Mouse (Mus musculus) heart, embryonic 16.5 days (tissue): ENCODE results near the gene Pinlyp. TPM values are rescaled to one million over a fixed set of nuclear protein-coding genes. Genes with fewer than 3 reads are reported as not detected.
A peak's percentile ranks its signal among the peaks of the same experiment; 100 is the strongest.

Experiments used
- ATAC-seq: fragments of 200-750 bp; cut with Nextera tagmentation; replicated peaks from 2 replicates; pipeline ENCODE4 v1.8.0; 2017; ENCODE audit warnings: moderate number of reproducible peaks; ENCODE audit not compliant: insufficient read depth, low FRiP score; ENCODE audit errors: extremely low read depth
- H3K27ac ChIP-seq: fragments of 300-500 bp; sonication (generic); 2 replicates; pipeline ENCODE4 v1.5.1; 2014; ENCODE audit warnings: mild to moderate bottlenecking, low read length, control low read depth, moderate library complexity
- H3K27me3 ChIP-seq: fragments of 300-500 bp; sonication (generic); 2 replicates; pipeline ENCODE4 v1.6.1; 2014; ENCODE audit warnings: low read length, mixed read lengths; ENCODE audit not compliant: control insufficient read depth, insufficient read depth
- H3K36me3 ChIP-seq: fragments of 300-500 bp; sonication (generic); 2 replicates; pipeline ENCODE4 v1.6.1; 2014; ENCODE audit not compliant: control insufficient read depth, insufficient read depth
- H3K4me1 ChIP-seq: fragments of 300-500 bp; sonication (generic); 2 replicates; pipeline ENCODE4 v1.6.1; 2014; ENCODE audit warnings: low read length, mixed read lengths; ENCODE audit not compliant: control insufficient read depth, insufficient read depth
- H3K4me2 ChIP-seq: fragments of 300-500 bp; sonication (generic); 2 replicates; pipeline ENCODE4 v1.6.1; 2014; ENCODE audit warnings: low read depth, mild to moderate bottlenecking, control low read depth, low read length
- H3K4me3 ChIP-seq: fragments of 300-500 bp; sonication (generic); 2 replicates; pipeline ENCODE4 v1.5.1; 2014; ENCODE audit warnings: mild to moderate bottlenecking, control low read depth, low read length
- H3K9ac ChIP-seq: fragments of 300-500 bp; sonication (generic); 2 replicates; pipeline ENCODE4 v1.6.1; 2014; ENCODE audit warnings: low read length, control low read depth
- H3K9me3 ChIP-seq: fragments of 300-500 bp; sonication (generic); replicated peaks from 2 replicates; pipeline ENCODE4 v1.6.1; 2016; ENCODE audit warnings: low read length; ENCODE audit not compliant: control insufficient read depth
- WGBS: fragments of 180-500 bp; shearing (Covaris S2); extraction: QIAGEN DNeasy Blood & Tissue Kit; methylation state at CpG from one replicate; pipeline ENCODE4 v1.1.7; 2014; 5-methylcytosine and 5-hydroxymethylcytosine counted together
- polyA plus RNA-seq: library from polyadenylated mRNA; unstranded; fragments of >200 nt; fragmentation: Nextera tagmentation; extraction: Ambion mirVana; gene quantifications from 2 replicates; pipeline ENCODE4 v1.2.1, GENCODE M21; 2015

Gene Pinlyp
- polyA plus RNA-seq, 1 experiment from 2014 or later, result 0.17 TPM

DNA sequence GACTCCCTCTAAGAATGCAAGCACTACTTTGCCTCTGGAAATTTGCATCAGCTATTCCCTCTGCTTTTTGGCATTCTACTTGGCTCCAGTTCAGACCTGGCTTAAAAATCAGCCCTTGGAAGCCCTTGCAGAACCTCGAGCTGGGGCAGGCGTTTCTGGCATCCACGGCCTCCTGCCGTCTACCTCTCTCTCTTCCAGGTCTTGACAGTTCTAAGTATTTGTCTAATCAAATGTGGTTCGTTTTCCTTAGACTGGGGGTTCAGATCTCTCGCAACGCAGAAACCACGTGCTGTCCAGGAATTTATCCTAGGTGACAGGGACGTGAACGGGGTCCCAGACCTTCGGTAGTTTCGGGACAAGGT, 39.5 kb downstream of the Pinlyp start:
- WGBS, result 2% methylated on average over 12 of the region's 12 CpGs
- no peaks in the 10 kb centered on the region for H3K36me3 ChIP-seq
- H3K4me3 ChIP-seq, result peak overlapping the region; percentile 74
- H3K4me1 ChIP-seq, result peaks cover 27% of the 10 kb centered on the region
- H3K27ac ChIP-seq, result peak overlapping the region; percentile 99
- H3K27me3 ChIP-seq, result peaks cover 21% of the 10 kb centered on the region
- H3K9me3 ChIP-seq, result no peaks in the 10 kb centered on the region
- ATAC-seq, result peak; percentile 34
- H3K4me2 ChIP-seq, result peak overlapping the region; percentile 84
- peak overlapping the region; percentile 94 for H3K9ac ChIP-seq

DNA sequence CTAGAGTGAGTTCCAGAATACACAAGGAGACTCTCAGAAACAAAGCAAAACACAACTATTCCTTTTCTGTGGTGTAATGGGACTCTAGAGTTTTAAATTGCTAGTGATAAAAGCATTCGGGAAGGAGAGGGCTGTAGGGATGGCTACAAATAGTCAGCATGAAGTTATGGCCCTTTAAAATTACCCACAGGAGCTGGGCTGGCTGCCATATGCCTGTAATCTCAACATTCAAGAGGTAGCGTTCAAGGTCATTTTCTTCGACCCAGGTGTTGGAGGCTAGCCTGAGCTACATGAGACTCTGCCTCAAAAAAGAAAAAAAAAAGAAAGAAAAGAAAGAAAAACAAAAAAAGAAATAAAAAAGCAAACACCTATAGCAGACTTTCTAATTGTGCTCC, 39.9 kb downstream of the Pinlyp start:
- Histone ChIP-seq H3K27ac (peak overlapping the region; percentile 99), H3K4me2 (peak overlapping the region; percentile 84), H3K4me3 (peak overlapping the region; percentile 74), H3K4me1 (peaks cover 27% of the 10 kb centered on the region), H3K9ac (peak overlapping the region; percentile 10), H3K36me3 (no peaks in the 10 kb centered on the region), H3K9me3 (peaks cover 1% of the 10 kb centered on the region; the same call in 1 of the 2 replicates), H3K27me3 (peaks cover 23% of the 10 kb centered on the region)
- ATAC-seq, result no peak
- 9% methylated on average over 3 of the region's 3 CpGs for WGBS

DNA sequence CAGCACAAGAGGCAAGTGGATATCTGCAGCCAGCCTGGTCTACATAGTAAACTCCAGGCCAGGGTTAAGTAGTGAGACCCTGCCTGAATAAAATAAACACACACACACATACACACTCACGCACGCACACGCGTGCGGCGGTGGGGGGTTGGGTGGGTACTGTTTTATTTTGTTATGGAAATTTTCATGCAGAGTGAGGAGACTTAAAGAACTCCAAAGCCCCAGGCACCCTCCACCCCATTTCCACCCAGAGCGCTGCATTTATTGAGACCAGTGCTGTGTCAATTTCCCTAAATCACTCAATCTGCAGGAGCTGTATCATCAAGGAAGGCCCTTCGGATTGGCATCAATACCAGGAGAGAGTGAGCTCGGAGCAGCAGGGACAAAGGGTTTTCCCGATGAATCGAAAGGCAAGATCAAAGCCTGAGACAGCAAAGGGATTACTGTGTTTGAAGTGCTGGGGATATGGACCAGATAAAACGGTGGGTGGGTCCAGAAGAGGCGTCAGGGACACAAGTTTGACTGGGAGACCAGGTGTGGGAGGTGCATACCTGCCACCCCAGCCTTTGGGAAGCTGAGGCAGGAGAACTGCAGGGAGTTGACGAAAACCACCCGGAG, 40.4 kb downstream of the Pinlyp start:
- peak overlapping the region; percentile 99 for H3K27ac ChIP-seq
- H3K9me3 ChIP-seq, result peaks cover 6% of the 10 kb centered on the region
- no peak for ATAC-seq
- peak overlapping the region; percentile 74 for H3K4me3 ChIP-seq
- H3K9ac ChIP-seq, result peak overlapping the region; percentile 10
- H3K4me2 ChIP-seq, result peak overlapping the region; percentile 84
- no peaks in the 10 kb centered on the region for H3K36me3 ChIP-seq
- 31% methylated on average over 15 of the region's 15 CpGs for WGBS
- H3K27me3 ChIP-seq, result peaks cover 28% of the 10 kb centered on the region
- peaks cover 28% of the 10 kb centered on the region for H3K4me1 ChIP-seq

DNA sequence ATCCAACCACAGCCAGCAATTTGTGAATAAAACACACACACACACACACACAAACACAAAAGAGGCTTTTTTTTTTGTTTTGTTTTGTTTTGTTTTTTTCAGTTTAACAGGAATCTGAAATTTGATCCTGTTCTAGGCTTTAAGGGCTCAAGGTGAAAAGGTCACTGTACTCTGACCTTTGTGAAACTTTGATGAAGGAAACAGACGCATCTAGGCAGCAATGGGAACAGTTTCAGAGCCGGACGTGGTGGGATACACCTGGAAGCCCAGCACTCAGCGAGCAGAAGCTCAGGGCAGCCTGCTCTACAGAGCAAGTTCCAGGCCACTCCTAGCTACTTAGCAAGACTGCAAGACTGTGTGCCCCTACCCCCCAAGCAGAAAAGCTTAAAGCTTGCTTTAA, 41.0 kb downstream of the Pinlyp start:
- peak overlapping the region; percentile 10; the same call in 1 of the 2 replicates for H3K9ac ChIP-seq
- peak overlapping the region; percentile 99 for H3K27ac ChIP-seq
- no peak overlapping the region for H3K4me3 ChIP-seq
- peaks cover 35% of the 10 kb centered on the region for H3K4me1 ChIP-seq
- H3K9me3 ChIP-seq, result peaks cover 6% of the 10 kb centered on the region
- no peak overlapping the region for H3K4me2 ChIP-seq
- no peak for ATAC-seq
- WGBS, result 28% methylated on average over 4 of the region's 4 CpGs
- H3K27me3 ChIP-seq, result peaks cover 35% of the 10 kb centered on the region
- H3K36me3 ChIP-seq, result no peaks in the 10 kb centered on the region

DNA sequence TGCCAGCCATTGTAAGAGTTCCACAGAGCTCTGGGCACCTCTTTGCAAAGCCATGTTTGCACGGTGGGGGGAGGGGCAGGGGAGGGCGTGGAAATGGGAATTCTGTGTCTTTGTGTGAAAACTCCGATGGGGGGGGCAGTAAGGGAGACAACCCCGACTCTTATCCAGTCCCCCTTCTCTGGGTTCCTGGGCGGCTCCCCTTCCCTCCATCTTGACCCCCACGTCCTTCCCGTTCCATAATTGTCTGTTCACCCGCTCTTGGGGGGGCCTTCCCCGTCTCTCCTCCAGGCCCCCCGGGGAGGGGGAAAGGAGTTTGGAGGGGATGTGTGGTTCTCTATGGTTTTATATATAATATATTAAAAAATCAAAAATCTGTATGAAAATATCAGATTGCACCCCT, 41.9 kb downstream of the Pinlyp start:
- no peak for ATAC-seq
- Histone ChIP-seq H3K4me2 (peak overlapping the region; percentile 45), H3K36me3 (no peaks in the 10 kb centered on the region), H3K4me1 (peaks cover 37% of the 10 kb centered on the region), H3K27ac (no peak overlapping the region), H3K9ac (peak overlapping the region; percentile 56; the same call in 1 of the 2 replicates), H3K9me3 (peaks cover 6% of the 10 kb centered on the region), H3K4me3 (no peak overlapping the region), H3K27me3 (peaks cover 43% of the 10 kb centered on the region)
- 15% methylated on average over 10 of the region's 10 CpGs for WGBS

DNA sequence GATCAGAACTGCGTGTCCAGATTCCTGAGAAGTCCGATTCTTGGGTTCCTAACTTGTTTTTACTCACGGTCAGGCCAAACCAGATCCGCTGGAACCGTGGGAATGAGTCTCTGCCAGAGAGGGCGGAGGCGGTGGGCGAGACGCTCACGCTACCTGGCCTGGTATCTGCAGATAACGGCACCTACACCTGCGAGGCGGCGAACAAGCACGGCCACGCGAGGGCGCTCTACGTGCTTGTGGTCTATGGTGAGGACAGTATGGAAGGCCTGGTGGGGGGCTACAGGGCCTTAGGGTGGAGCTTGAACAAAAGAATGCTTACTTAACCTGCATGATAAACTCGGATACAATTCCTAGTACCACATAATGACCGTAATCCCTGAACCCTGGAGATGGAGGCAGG, 44.4 kb downstream of the Pinlyp start:
- peaks cover 6% of the 10 kb centered on the region for H3K9me3 ChIP-seq
- no peak for ATAC-seq
- no peaks in the 10 kb centered on the region for H3K36me3 ChIP-seq
- H3K4me2 ChIP-seq, result no peak overlapping the region
- H3K4me3 ChIP-seq, result no peak overlapping the region
- WGBS, result 39% methylated on average over 21 of the region's 21 CpGs
- no peak overlapping the region for H3K9ac ChIP-seq
- peaks cover 57% of the 10 kb centered on the region for H3K27me3 ChIP-seq
- H3K4me1 ChIP-seq, result peaks cover 34% of the 10 kb centered on the region
- no peak overlapping the region for H3K27ac ChIP-seq

DNA sequence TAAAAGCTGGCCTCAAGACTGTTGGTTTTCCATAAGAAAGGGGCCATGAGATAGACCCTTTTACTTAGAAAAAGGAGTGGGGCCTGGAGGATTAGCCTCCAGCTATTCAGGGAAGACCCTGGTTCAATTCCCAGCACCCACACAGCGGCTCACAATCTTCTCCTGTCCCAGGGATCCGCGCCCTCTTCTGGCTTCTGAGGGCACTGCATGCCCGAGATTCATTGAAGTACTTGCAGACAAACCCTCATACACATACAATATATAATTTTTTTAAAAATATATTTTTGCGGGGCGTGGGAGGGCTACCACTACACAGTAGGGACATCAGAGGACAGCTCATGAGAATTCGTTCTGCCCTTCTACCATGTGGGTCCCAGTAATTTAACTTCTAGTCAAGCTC, 45.0 kb downstream of the Pinlyp start:
- no peak overlapping the region; the same call in 1 of the 2 replicates for H3K4me2 ChIP-seq
- ATAC-seq, result no peak
- 20% methylated on average over 7 of the region's 7 CpGs for WGBS
- no peak overlapping the region for H3K4me3 ChIP-seq
- no peaks in the 10 kb centered on the region for H3K36me3 ChIP-seq
- H3K4me1 ChIP-seq, result peaks cover 29% of the 10 kb centered on the region
- peaks cover 6% of the 10 kb centered on the region for H3K9me3 ChIP-seq
- peaks cover 57% of the 10 kb centered on the region for H3K27me3 ChIP-seq
- no peak overlapping the region for H3K9ac ChIP-seq
- H3K27ac ChIP-seq, result no peak overlapping the region

DNA sequence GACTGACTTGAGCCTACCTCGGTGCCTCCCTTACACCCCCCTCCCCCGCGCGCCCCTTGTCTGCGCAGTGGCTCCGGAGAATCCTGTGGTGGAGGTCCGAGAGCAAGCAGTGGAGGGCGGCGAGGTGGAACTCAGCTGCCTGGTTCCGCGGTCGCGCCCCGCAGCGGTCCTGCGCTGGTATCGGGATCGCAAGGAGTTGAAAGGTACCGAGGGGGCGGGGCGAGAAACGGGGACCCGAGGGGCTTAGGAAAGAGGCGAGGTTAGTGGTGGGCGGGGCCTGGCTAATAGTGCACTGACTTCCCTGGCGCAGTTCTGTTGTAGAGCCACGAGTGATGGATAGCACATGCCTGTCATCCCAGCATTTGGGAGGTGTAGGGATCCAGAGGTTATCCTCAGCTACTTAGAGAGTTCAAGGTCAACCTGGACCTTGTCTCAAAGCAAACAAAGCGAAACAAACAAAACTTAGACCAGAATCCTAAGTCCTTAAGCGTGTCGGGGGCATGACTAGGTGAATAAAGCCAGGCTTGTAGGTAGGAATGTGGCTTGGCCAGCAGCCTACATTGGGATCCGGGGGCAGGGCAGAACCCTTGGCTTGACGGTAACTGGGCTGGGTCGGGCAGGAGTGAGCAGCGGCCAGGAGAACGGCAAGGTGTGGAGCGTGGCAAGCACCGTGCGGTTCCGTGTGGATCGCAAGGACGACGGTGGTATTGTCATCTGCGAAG, 45.9 kb downstream of the Pinlyp start:
- 8% methylated on average over 43 of the region's 43 CpGs for WGBS
- H3K36me3 ChIP-seq, result no peaks in the 10 kb centered on the region
- peak overlapping the region; percentile 68 for H3K4me2 ChIP-seq
- ATAC-seq, result peak; percentile 21; the same call in 1 of the 2 replicates
- peaks cover 6% of the 10 kb centered on the region for H3K9me3 ChIP-seq
- H3K4me1 ChIP-seq, result peaks cover 20% of the 10 kb centered on the region
- H3K4me3 ChIP-seq, result peak overlapping the region; percentile 46
- no peak overlapping the region for H3K27ac ChIP-seq
- peak overlapping the region; percentile 64 for H3K9ac ChIP-seq
- H3K27me3 ChIP-seq, result peaks cover 57% of the 10 kb centered on the region
